Mouse (Mus musculus): ENCODE data around the gene Pfkfb3. TPM values are rescaled to one million over a fixed set of nuclear protein-coding genes. Genes with fewer than 3 reads are reported as not detected.

The Pfkfb3 gene
- polyA plus RNA-seq, 1 experiment, result 22.2 TPM

- H3K27me3 ChIP-seq (replicated peaks; ENCODE audit: control insufficient read depth, insufficient read depth, low read length), result no peaks in the 10 kb centered on the region
- peak; percentile 62 for DNase-seq
- H3K4me3 ChIP-seq (ENCODE audit: insufficient read depth, low read depth, low read length), result no peak overlapping the region
- 0 out of 2 replicates have a peak overlapping the region, but pooled peaks have one; percentile 27 for H3K27ac ChIP-seq (ENCODE audit: insufficient read depth, low read depth, low read length)
- H3K4me1 ChIP-seq (ENCODE audit: control insufficient read depth, insufficient read depth, low read length), result no peaks in the 10 kb centered on the region
- TF ChIP-seq CTCF (conservative IDR thresholded peaks at IDR 0.05; ENCODE audit: insufficient read depth, insufficient read length, low read depth, low read length) (no peak), POLR2A (IDR thresholded peaks at IDR 0.05; ENCODE audit: low read depth, low read length) (no peak)
- WGBS, result 50% methylated on average over 2 of the region's 2 CpGs
- no peaks in the 10 kb centered on the region for H3K36me3 ChIP-seq (ENCODE audit: control insufficient read depth, insufficient read depth, low read length)
Observed at GRCm38 (mm10) chr2:11447865-11448264, 106.0 kb downstream of the Pfkfb3 start.

- WGBS, result 83% methylated on average over 3 of the region's 3 CpGs
- Histone ChIP-seq H3K4me3 (ENCODE audit: insufficient read depth, low read depth, low read length) (no peak overlapping the region), H3K4me1 (ENCODE audit: control insufficient read depth, insufficient read depth, low read length) (no peaks in the 10 kb centered on the region), H3K36me3 (ENCODE audit: control insufficient read depth, insufficient read depth, low read length) (no peaks in the 10 kb centered on the region), H3K27me3 (replicated peaks; ENCODE audit: control insufficient read depth, insufficient read depth, low read length) (no peaks in the 10 kb centered on the region), H3K27ac (ENCODE audit: insufficient read depth, low read depth, low read length) (no peak overlapping the region)
- TF ChIP-seq POLR2A (IDR thresholded peaks at IDR 0.05; ENCODE audit: low read depth, low read length) (no peak), CTCF (conservative IDR thresholded peaks at IDR 0.05; ENCODE audit: insufficient read depth, insufficient read length, low read depth, low read length) (no peak)
- no peak for DNase-seq
Observed at GRCm38 (mm10) chr2:11445722-11446121, 108.2 kb downstream of the Pfkfb3 start.

GRCm38 (mm10) chr2:11441864-11442263 is 112.0 kb downstream of the Pfkfb3 start:
- Histone ChIP-seq H3K4me3 (ENCODE audit: insufficient read depth, low read depth, low read length) (no peak overlapping the region), H3K27me3 (replicated peaks; ENCODE audit: control insufficient read depth, insufficient read depth, low read length) (no peaks in the 10 kb centered on the region), H3K27ac (ENCODE audit: insufficient read depth, low read depth, low read length) (no peak overlapping the region), H3K4me1 (ENCODE audit: control insufficient read depth, insufficient read depth, low read length) (no peaks in the 10 kb centered on the region), H3K36me3 (ENCODE audit: control insufficient read depth, insufficient read depth, low read length) (no peaks in the 10 kb centered on the region)
- WGBS, result 57% methylated on average over 4 of the region's 4 CpGs
- TF ChIP-seq POLR2A (IDR thresholded peaks at IDR 0.05; ENCODE audit: low read depth, low read length) (no peak), CTCF (conservative IDR thresholded peaks at IDR 0.05; ENCODE audit: insufficient read depth, insufficient read length, low read depth, low read length) (no peak)
- DNase-seq, result no peak

- no peak for DNase-seq
- no peak overlapping the region for H3K4me3 ChIP-seq (ENCODE audit: insufficient read depth, low read depth, low read length)
- WGBS, result 56% methylated on average over 12 of the region's 12 CpGs
- H3K27ac ChIP-seq (ENCODE audit: insufficient read depth, low read depth, low read length), result no peak overlapping the region
- H3K27me3 ChIP-seq (replicated peaks; ENCODE audit: control insufficient read depth, insufficient read depth, low read length), result no peaks in the 10 kb centered on the region
- no peaks in the 10 kb centered on the region for H3K36me3 ChIP-seq (ENCODE audit: control insufficient read depth, insufficient read depth, low read length)
- no peak for TF ChIP-seq CTCF (conservative IDR thresholded peaks at IDR 0.05; ENCODE audit: insufficient read depth, insufficient read length, low read depth, low read length)
- no peak for TF ChIP-seq POLR2A (IDR thresholded peaks at IDR 0.05; ENCODE audit: low read depth, low read length)
- peaks cover 6% of the 10 kb centered on the region for H3K4me1 ChIP-seq (ENCODE audit: control insufficient read depth, insufficient read depth, low read length)
Observed at GRCm38 (mm10) chr2:11438231-11438954, 115.5 kb downstream of the Pfkfb3 start.

- H3K27me3 ChIP-seq (replicated peaks; ENCODE audit: control insufficient read depth, insufficient read depth, low read length), result no peaks in the 10 kb centered on the region
- no peak for DNase-seq
- no peak for TF ChIP-seq CTCF (conservative IDR thresholded peaks at IDR 0.05; ENCODE audit: insufficient read depth, insufficient read length, low read depth, low read length)
- TF ChIP-seq POLR2A (IDR thresholded peaks at IDR 0.05; ENCODE audit: low read depth, low read length), result no peak
- no peak overlapping the region for H3K4me3 ChIP-seq (ENCODE audit: insufficient read depth, low read depth, low read length)
- peaks cover 12% of the 10 kb centered on the region for H3K4me1 ChIP-seq (ENCODE audit: control insufficient read depth, insufficient read depth, low read length)
- no peaks in the 10 kb centered on the region for H3K36me3 ChIP-seq (ENCODE audit: control insufficient read depth, insufficient read depth, low read length)
- WGBS, result 96% methylated on average over 11 of the region's 11 CpGs
- no peak overlapping the region for H3K27ac ChIP-seq (ENCODE audit: insufficient read depth, low read depth, low read length)
Observed at GRCm38 (mm10) chr2:11436353-11436752, 117.5 kb downstream of the Pfkfb3 start.

GRCm38 (mm10) chr2:11433353-11433752 is 120.5 kb downstream of the Pfkfb3 start:
- TF ChIP-seq CTCF (conservative IDR thresholded peaks at IDR 0.05; ENCODE audit: insufficient read depth, insufficient read length, low read depth, low read length), result no peak
- no peak for TF ChIP-seq POLR2A (IDR thresholded peaks at IDR 0.05; ENCODE audit: low read depth, low read length)
- H3K4me1 ChIP-seq (ENCODE audit: control insufficient read depth, insufficient read depth, low read length), result peaks cover 12% of the 10 kb centered on the region
- peak; percentile 40 for DNase-seq
- no peaks in the 10 kb centered on the region for H3K36me3 ChIP-seq (ENCODE audit: control insufficient read depth, insufficient read depth, low read length)
- H3K27ac ChIP-seq (ENCODE audit: insufficient read depth, low read depth, low read length), result peak overlapping the region; percentile 24; the same call in 1 of the 2 replicates
- no peak overlapping the region for H3K4me3 ChIP-seq (ENCODE audit: insufficient read depth, low read depth, low read length)
- 65% methylated on average over 5 of the region's 5 CpGs for WGBS
- no peaks in the 10 kb centered on the region for H3K27me3 ChIP-seq (replicated peaks; ENCODE audit: control insufficient read depth, insufficient read depth, low read length)

GRCm38 (mm10) chr2:11429538-11429937 is 124.3 kb downstream of the Pfkfb3 start:
- no peaks in the 10 kb centered on the region for H3K36me3 ChIP-seq (ENCODE audit: control insufficient read depth, insufficient read depth, low read length)
- H3K4me3 ChIP-seq (ENCODE audit: insufficient read depth, low read depth, low read length), result no peak overlapping the region
- peaks cover 25% of the 10 kb centered on the region for H3K4me1 ChIP-seq (ENCODE audit: control insufficient read depth, insufficient read depth, low read length)
- no peak for TF ChIP-seq POLR2A (IDR thresholded peaks at IDR 0.05; ENCODE audit: low read depth, low read length)
- WGBS, result 31% methylated on average over 3 of the region's 3 CpGs
- peak; percentile 88 for DNase-seq
- no peaks in the 10 kb centered on the region for H3K27me3 ChIP-seq (replicated peaks; ENCODE audit: control insufficient read depth, insufficient read depth, low read length)
- 0 out of 2 replicates have a peak overlapping the region, but pooled peaks have one; percentile 11 for H3K27ac ChIP-seq (ENCODE audit: insufficient read depth, low read depth, low read length)
